Mouse (Mus musculus) G1E (cell line): ENCODE results near the gene Ints13. TPM values are rescaled to one million over a fixed set of nuclear protein-coding genes. Genes with fewer than 3 reads are reported as not detected.

Source experiments
- ATAC-seq: 2 replicates; pipeline ENCODE4 v1.8.0; 2016; ENCODE audit warnings: mild to moderate bottlenecking; ENCODE audit not compliant: insufficient number of reproducible peaks, poor library complexity, low FRiP score, severe bottlenecking; ENCODE audit errors: extremely low read depth
- DNase-seq: peaks from one replicate; pipeline ENCODE4 v3.0.0; 2012; ENCODE audit warnings: low spot score
- H3K27me3 ChIP-seq: 2 replicates; pipeline ENCODE4 v1.6.1; 2012; ENCODE audit warnings: mild to moderate bottlenecking, low read length, inconsistent platforms; ENCODE audit not compliant: insufficient read depth
- H3K36me3 ChIP-seq: replicated peaks from 2 replicates; pipeline ENCODE3; 2012; ENCODE audit warnings: mild to moderate bottlenecking, inconsistent platforms
- H3K4me1 ChIP-seq: 2 replicates; pipeline ENCODE4 v1.6.1; 2012; ENCODE audit warnings: low read depth, low read length, inconsistent platforms, mixed read lengths; ENCODE audit not compliant: insufficient read depth
- H3K4me3 ChIP-seq: 2 replicates; pipeline ENCODE4 v1.5.1; 2012; ENCODE audit warnings: low read depth, mild to moderate bottlenecking, inconsistent platforms, low read length, moderate library complexity, mixed read lengths
- H3K9me3 ChIP-seq: replicated peaks from 2 replicates; pipeline ENCODE4 v1.6.1; 2012; ENCODE audit warnings: inconsistent platforms
- CTCF ChIP-seq: IDR thresholded peaks from 2 replicates; pipeline ENCODE4 v1.5.1; 2012; ENCODE audit warnings: low read depth, low read length, inconsistent platforms, mixed read lengths
- GATA1 ChIP-seq: IDR thresholded peaks from 2 replicates; pipeline ENCODE4 v1.6.1; 2012; ENCODE audit warnings: borderline replicate concordance, low read length, inconsistent platforms, mixed read lengths
- GATA2 ChIP-seq: IDR thresholded peaks from 2 replicates; pipeline ENCODE4 v1.6.1; 2012; ENCODE audit warnings: low read depth, low read length, inconsistent platforms, borderline replicate concordance
- POLR2AphosphoS5 ChIP-seq: IDR thresholded peaks from 2 replicates; pipeline ENCODE4 v1.6.1; 2012; ENCODE audit warnings: low read depth, low read length, inconsistent platforms; ENCODE audit not compliant: insufficient replicate concordance
- TAL1 ChIP-seq: conservative IDR thresholded peaks from 2 replicates; pipeline ENCODE4 v1.6.1; 2012; ENCODE audit warnings: low read depth, low read length, inconsistent platforms, mixed read lengths
- polyA plus RNA-seq: library from polyadenylated mRNA; stranded (reverse); fragments of >175 nt; gene quantifications from 2 replicates; pipeline ENCODE4 v1.2.3, GENCODE M21; 2012
- total RNA-seq, 2 experiments: library from RNA; stranded (forward) in 1 of 2; stranded (reverse) in 1 of 2; fragments of 200-1000 nt in 1 of 2; fragments of >200 nt in 1 of 2; fragmentation: Nextera tagmentation in 1 of 2; gene quantifications; 2 replicates each; pipeline ENCODE4 v1.2.3; 2014 to 2017

Gene Ints13
- total and polyA plus RNA-seq, 3 experiments: 24.4 to 137 (median 117) TPM

DNA sequence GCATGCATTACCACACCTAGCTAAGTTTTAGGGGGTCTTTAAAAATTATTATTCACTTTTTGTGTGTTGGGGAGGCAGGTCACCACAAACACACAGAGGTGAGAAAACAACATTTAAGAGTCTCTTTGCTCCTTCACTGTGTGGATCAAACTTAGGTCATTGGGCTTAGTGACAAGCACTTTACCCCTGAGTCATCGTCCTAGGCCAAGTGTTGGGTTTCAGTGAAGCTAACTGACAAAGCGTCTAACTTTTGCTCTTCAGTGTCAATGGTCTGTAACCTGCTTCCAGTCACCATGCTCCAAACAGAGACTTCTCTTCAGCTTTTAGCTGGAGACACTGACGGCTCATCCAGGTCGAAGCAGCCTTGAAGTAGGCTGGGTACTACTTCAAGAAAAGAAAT, 44.5 kb downstream of the Ints13 start:
- Histone ChIP-seq H3K4me3 (no peak overlapping the region), H3K4me1 (no peaks in the 10 kb centered on the region), H3K36me3 (no peaks in the 10 kb centered on the region), H3K27me3 (peaks cover 14% of the 10 kb centered on the region), H3K9me3 (no peaks in the 10 kb centered on the region)
- TF ChIP-seq GATA2 (no peak), GATA1 (no peak), CTCF (no peak), POLR2AphosphoS5 (no peak), TAL1 (no peak)
- DNase-seq (no peak), ATAC-seq (no peak)

GRCm38 (mm10) chr6:146530769-146531168, 46.9 kb downstream of the Ints13 start:
- H3K4me1 ChIP-seq: no peaks in the 10 kb centered on the region
- TF ChIP-seq POLR2AphosphoS5: no peak
- no peak for TF ChIP-seq TAL1
- TF ChIP-seq CTCF: no peak
- TF ChIP-seq GATA2: no peak
- TF ChIP-seq GATA1: no peak
- no peak for ATAC-seq
- H3K4me3 ChIP-seq: no peak overlapping the region
- peaks cover 27% of the 10 kb centered on the region for H3K27me3 ChIP-seq
- no peaks in the 10 kb centered on the region for H3K36me3 ChIP-seq
- no peaks in the 10 kb centered on the region for H3K9me3 ChIP-seq
- no peak for DNase-seq

DNA sequence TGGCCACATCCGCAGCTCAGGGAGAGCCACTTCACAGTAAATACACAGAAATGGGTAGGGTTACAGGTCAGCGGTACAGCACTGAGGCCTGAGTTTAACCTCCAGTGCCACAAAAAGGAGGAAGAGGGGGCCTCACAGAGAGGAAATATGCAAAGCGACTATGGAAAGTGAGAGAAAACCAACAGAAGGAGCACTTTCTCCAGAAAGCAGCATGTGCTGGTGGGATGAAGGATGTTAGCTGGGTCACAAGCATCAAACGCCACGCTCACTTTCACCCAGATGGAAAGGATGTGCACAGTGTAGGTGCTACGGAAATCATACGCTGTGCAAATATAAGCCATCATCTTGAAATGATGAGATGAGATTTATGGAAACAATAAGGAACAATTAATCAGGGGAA, 47.3 kb downstream of the Ints13 start:
- H3K9me3 ChIP-seq: no peaks in the 10 kb centered on the region
- no peaks in the 10 kb centered on the region for H3K36me3 ChIP-seq
- peaks cover 27% of the 10 kb centered on the region for H3K27me3 ChIP-seq
- DNase-seq (no peak), ATAC-seq (no peak)
- TF ChIP-seq GATA1: no peak
- no peak for TF ChIP-seq GATA2
- TF ChIP-seq POLR2AphosphoS5: no peak
- no peak for TF ChIP-seq CTCF
- TF ChIP-seq TAL1: no peak
- no peak overlapping the region for H3K4me3 ChIP-seq
- no peaks in the 10 kb centered on the region for H3K4me1 ChIP-seq

DNA sequence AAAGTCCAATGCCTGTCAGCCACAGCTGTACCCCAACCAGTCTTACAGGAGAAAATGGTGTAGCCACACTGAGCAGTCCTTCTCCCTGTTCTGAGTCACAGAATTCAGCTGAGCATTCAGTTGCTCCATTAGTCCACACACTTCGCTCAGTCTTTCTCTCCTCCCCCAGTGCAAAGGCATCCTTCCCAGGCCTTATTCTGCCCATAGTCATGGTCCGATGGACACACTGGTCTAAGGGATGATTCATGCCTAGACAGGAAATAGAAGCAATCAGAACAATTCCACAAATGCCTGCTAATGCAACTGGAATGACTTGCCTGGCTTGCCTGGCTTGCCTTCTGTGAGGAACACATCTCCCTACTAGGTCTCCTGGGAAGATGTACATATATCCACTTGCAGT, 50.1 kb downstream of the Ints13 start:
- DNase-seq (no peak), ATAC-seq (no peak)
- Histone ChIP-seq H3K9me3 (no peaks in the 10 kb centered on the region), H3K4me1 (no peaks in the 10 kb centered on the region), H3K27me3 (peaks cover 29% of the 10 kb centered on the region), H3K36me3 (no peaks in the 10 kb centered on the region), H3K4me3 (no peak overlapping the region)
- no peak for TF ChIP-seq CTCF
- TF ChIP-seq TAL1: no peak
- no peak for TF ChIP-seq GATA2
- no peak for TF ChIP-seq POLR2AphosphoS5
- no peak for TF ChIP-seq GATA1

DNA sequence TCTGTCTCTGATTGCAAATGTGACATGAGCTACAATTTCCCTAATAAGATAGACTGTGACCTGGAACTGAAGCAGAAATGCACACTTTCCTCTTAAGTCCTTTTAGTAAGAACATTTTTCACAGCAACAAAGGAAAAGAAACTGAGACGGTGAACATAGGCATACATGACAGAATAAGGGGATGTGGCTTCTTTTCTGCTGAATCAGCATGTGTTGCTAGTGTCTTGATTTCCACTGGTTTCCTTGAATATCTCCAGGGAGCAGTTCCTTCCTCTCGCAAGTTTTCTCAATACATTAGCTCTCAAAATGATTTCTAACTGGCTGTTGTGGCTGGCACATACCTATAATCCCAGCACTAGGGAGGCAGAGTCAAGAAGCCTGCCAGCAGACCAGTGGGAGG, 52.1 kb downstream of the Ints13 start:
- H3K27me3 ChIP-seq: peaks cover 26% of the 10 kb centered on the region; the same call in 1 of the 2 replicates
- peaks cover 6% of the 10 kb centered on the region; the same call in 1 of the 2 replicates for H3K4me1 ChIP-seq
- DNase-seq: no peak
- H3K4me3 ChIP-seq: no peak overlapping the region
- ATAC-seq: no peak
- no peaks in the 10 kb centered on the region for H3K36me3 ChIP-seq
- no peak for TF ChIP-seq GATA2
- no peak for TF ChIP-seq TAL1
- no peak for TF ChIP-seq CTCF
- TF ChIP-seq POLR2AphosphoS5: no peak
- no peak for TF ChIP-seq GATA1
- H3K9me3 ChIP-seq: no peaks in the 10 kb centered on the region

DNA sequence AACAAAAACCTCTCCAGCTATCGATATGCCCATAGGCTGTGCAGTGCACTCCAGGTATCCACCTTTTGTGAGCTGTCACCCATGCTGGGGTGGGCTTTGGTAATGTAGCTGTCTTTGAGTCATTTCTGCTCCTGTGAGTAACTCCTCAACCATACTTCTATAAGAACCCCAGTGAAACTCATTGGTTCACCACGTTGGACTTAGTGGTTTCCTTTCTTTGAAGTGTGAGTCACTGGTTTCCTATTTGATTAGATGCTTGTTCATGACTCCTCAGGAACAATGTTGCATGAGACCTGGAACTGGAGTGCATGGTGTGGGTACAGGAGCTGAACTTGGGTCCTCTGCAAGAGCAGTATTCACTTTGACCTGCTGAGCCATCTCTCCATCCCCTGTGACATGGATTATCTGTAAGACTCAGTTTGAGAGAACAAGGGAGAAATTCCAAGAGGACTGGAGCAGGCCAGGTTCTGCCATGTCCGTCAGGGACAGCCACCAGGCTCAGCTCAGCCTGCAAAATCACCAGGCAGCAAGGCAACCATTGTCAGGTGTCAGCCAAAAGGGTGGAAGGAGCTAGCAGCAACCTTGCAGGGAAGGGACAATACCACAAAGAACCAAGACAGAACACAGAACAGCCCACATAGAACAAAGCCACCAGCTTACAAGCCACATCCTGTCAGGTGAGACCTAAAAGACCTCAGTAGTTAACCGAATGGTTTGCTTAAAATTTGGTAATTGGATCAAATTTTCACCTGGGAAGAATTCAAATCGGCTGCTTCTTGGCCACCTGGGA, 56.0 kb downstream of the Ints13 start:
- DNase-seq (no peak), ATAC-seq (no peak)
- TF ChIP-seq GATA2 (no peak), GATA1 (no peak), TAL1 (no peak), CTCF (no peak), POLR2AphosphoS5 (no peak)

More for the DNA sequence above, 56.0 kb downstream of the Ints13 start:
- Histone ChIP-seq H3K4me3 (no peak overlapping the region), H3K36me3 (no peaks in the 10 kb centered on the region), H3K27me3 (peaks cover 10% of the 10 kb centered on the region; the same call in 1 of the 2 replicates), H3K4me1 (peaks cover 6% of the 10 kb centered on the region), H3K9me3 (no peaks in the 10 kb centered on the region)
